Mouse (Mus musculus): ENCODE data around the gene Kmt5c.
"Not testable (repeated sequence)": the region's sequence is repeated elsewhere in the genome, so short reads cannot be mapped to it uniquely, and the experiment has no call there.

Gene Kmt5c

GRCm38 (mm10) chr7:4789436-4789935 is 49.6 kb downstream of the Kmt5c start, which contains the start of gene Tmem238:
TSS of gene Tmem238 (minus strand) at chr7:4789656.
- no peak for DNase-seq (ENCODE audit: extremely low read depth, low read depth)

GRCm38 (mm10) chr7:4792278-4793212 is 52.6 kb downstream of the Kmt5c start, which contains the start of gene Rpl28:
TSS of gene Rpl28 (plus strand) at chr7:4792874.
- DNase-seq (ENCODE audit: extremely low read depth, low read depth): peak; percentile 90

GRCm38 (mm10) chr7:4793248-4793647 is 53.3 kb downstream of the Kmt5c start:
- not testable (repeated sequence) for DNase-seq (ENCODE audit: extremely low read depth, low read depth)

GRCm38 (mm10) chr7:4793674-4794073 is 53.8 kb downstream of the Kmt5c start:
- no peak for DNase-seq (ENCODE audit: extremely low read depth, low read depth)

- no peak for DNase-seq (ENCODE audit: extremely low read depth, low read depth)
Observed at GRCm38 (mm10) chr7:4794631-4795168, 54.8 kb downstream of the Kmt5c start.

GRCm38 (mm10) chr7:4795767-4796433 is 56.0 kb downstream of the Kmt5c start:
- DNase-seq (ENCODE audit: extremely low read depth, low read depth): no peak

Measured in MEL-GATA-1-ER (cell line).